Mouse (Mus musculus): ENCODE data around the gene Mybbp1a. TPM values are rescaled to one million over a fixed set of nuclear protein-coding genes. Genes with fewer than 3 reads are reported as not detected.

The Mybbp1a gene
- 69.6 and 80.7 TPM in 2 replicates for polyA plus RNA-seq (2015; fragmentation: Nextera tagmentation; extraction: Ambion mirVana)

GRCm38 (mm10) chr11:72440965-72441664, at the start of gene Mybbp1a:
Gene Mybbp1a (plus strand): TSS chr11:72441355.
- Histone ChIP-seq H3K27ac (replicated peaks) (peak within 1 kb of the TSS; percentile 95), H3K4me3 (peak within 1 kb of the TSS; percentile 83), H3K36me3 (peaks cover 38% of the 10 kb centered on the region), H3K4me1 (replicated peaks) (peaks cover 15% of the 10 kb centered on the region), H3K4me2 (peak within 1 kb of the TSS; percentile 93), H3K9me3 (no peaks in the 10 kb centered on the region), H3K9ac (peak within 1 kb of the TSS; percentile 89), H3K27me3 (no peaks in the 10 kb centered on the region)
- ATAC-seq (ENCODE audit: low read depth): peak; percentile 94
- under 1% methylated on average over 46 of the region's 46 CpGs for WGBS

- H3K4me2 ChIP-seq: no peak overlapping the region
- no peaks in the 10 kb centered on the region for H3K9me3 ChIP-seq
- ATAC-seq (ENCODE audit: low read depth): no peak
- H3K9ac ChIP-seq: no peak overlapping the region
- WGBS: 91% methylated on average over 3 of the region's 3 CpGs
- H3K4me3 ChIP-seq: no peak overlapping the region
- no peaks in the 10 kb centered on the region for H3K36me3 ChIP-seq
- H3K4me1 ChIP-seq (replicated peaks): peaks cover 7% of the 10 kb centered on the region; the same call in 1 of the 2 replicates
- 0 out of 2 replicates have a peak overlapping the region, but pooled peaks have one; percentile 13 for H3K27ac ChIP-seq (replicated peaks)
- no peaks in the 10 kb centered on the region for H3K27me3 ChIP-seq
Observed at GRCm38 (mm10) chr11:72393243-72393642, 47.9 kb upstream of the Mybbp1a start.

GRCm38 (mm10) chr11:72393669-72394068, 47.5 kb upstream of the Mybbp1a start:
- Histone ChIP-seq H3K4me3 (no peak overlapping the region), H3K27ac (replicated peaks) (0 out of 2 replicates have a peak overlapping the region, but pooled peaks have one; percentile 13), H3K36me3 (no peaks in the 10 kb centered on the region), H3K9me3 (no peaks in the 10 kb centered on the region), H3K27me3 (no peaks in the 10 kb centered on the region), H3K4me2 (no peak overlapping the region), H3K4me1 (replicated peaks) (peaks cover 7% of the 10 kb centered on the region; the same call in 1 of the 2 replicates), H3K9ac (no peak overlapping the region)
- peak; percentile 47; the same call in 1 of the 2 replicates for ATAC-seq (ENCODE audit: low read depth)
- WGBS: 39% methylated on average over 5 of the region's 5 CpGs

GRCm38 (mm10) chr11:72394694-72395093, 46.5 kb upstream of the Mybbp1a start:
- 88% methylated on average over 2 of the region's 2 CpGs for WGBS

GRCm38 (mm10) chr11:72395652-72396051, 45.5 kb upstream of the Mybbp1a start:
- WGBS: 86% methylated on average over 6 of the region's 6 CpGs
- no peak overlapping the region for H3K4me2 ChIP-seq
- peaks cover 7% of the 10 kb centered on the region; the same call in 1 of the 2 replicates for H3K4me1 ChIP-seq (replicated peaks)
- no peaks in the 10 kb centered on the region for H3K36me3 ChIP-seq
- H3K27me3 ChIP-seq: no peaks in the 10 kb centered on the region
- no peak overlapping the region for H3K4me3 ChIP-seq
- no peak for ATAC-seq (ENCODE audit: low read depth)
- no peaks in the 10 kb centered on the region for H3K9me3 ChIP-seq
- H3K27ac ChIP-seq (replicated peaks): no peak overlapping the region
- H3K9ac ChIP-seq: no peak overlapping the region

More at GRCm38 (mm10) chr11:72394694-72395093, 46.5 kb upstream of the Mybbp1a start:
- Histone ChIP-seq H3K9me3 (no peaks in the 10 kb centered on the region), H3K4me3 (no peak overlapping the region), H3K27me3 (no peaks in the 10 kb centered on the region), H3K4me2 (no peak overlapping the region), H3K27ac (replicated peaks) (no peak overlapping the region), H3K36me3 (no peaks in the 10 kb centered on the region), H3K9ac (no peak overlapping the region), H3K4me1 (replicated peaks) (peaks cover 7% of the 10 kb centered on the region; the same call in 1 of the 2 replicates)
- ATAC-seq (ENCODE audit: low read depth): no peak

GRCm38 (mm10) chr11:72396621-72397020, 44.5 kb upstream of the Mybbp1a start:
- WGBS: 83% methylated on average over 7 of the region's 7 CpGs
- H3K36me3 ChIP-seq: no peaks in the 10 kb centered on the region
- no peak overlapping the region for H3K27ac ChIP-seq (replicated peaks)
- H3K9ac ChIP-seq: no peak overlapping the region
- no peak overlapping the region for H3K4me3 ChIP-seq
- H3K4me1 ChIP-seq (replicated peaks): peaks cover 7% of the 10 kb centered on the region; the same call in 1 of the 2 replicates
- no peaks in the 10 kb centered on the region for H3K9me3 ChIP-seq
- no peak overlapping the region for H3K4me2 ChIP-seq
- no peaks in the 10 kb centered on the region for H3K27me3 ChIP-seq
- ATAC-seq (ENCODE audit: low read depth): no peak

GRCm38 (mm10) chr11:72397072-72397471, 44.1 kb upstream of the Mybbp1a start:
- H3K27me3 ChIP-seq: no peaks in the 10 kb centered on the region
- no peak overlapping the region for H3K27ac ChIP-seq (replicated peaks)
- no peak overlapping the region for H3K4me3 ChIP-seq
- H3K4me1 ChIP-seq (replicated peaks): peaks cover 7% of the 10 kb centered on the region; the same call in 1 of the 2 replicates
- no peaks in the 10 kb centered on the region for H3K36me3 ChIP-seq
- 81% methylated on average over 10 of the region's 10 CpGs for WGBS
- ATAC-seq (ENCODE audit: low read depth): no peak
- no peak overlapping the region for H3K4me2 ChIP-seq
- H3K9ac ChIP-seq: no peak overlapping the region
- H3K9me3 ChIP-seq: no peaks in the 10 kb centered on the region

- Histone ChIP-seq H3K4me1 (replicated peaks) (peaks cover 7% of the 10 kb centered on the region; the same call in 1 of the 2 replicates), H3K9me3 (no peaks in the 10 kb centered on the region), H3K36me3 (no peaks in the 10 kb centered on the region), H3K4me2 (no peak overlapping the region), H3K9ac (no peak overlapping the region), H3K27ac (replicated peaks) (no peak overlapping the region), H3K27me3 (no peaks in the 10 kb centered on the region), H3K4me3 (no peak overlapping the region)
- ATAC-seq (ENCODE audit: low read depth): no peak
- 92% methylated on average over 8 of the region's 8 CpGs for WGBS
Observed at GRCm38 (mm10) chr11:72397811-72398525, 43.2 kb upstream of the Mybbp1a start.

- Histone ChIP-seq H3K36me3 (no peaks in the 10 kb centered on the region), H3K27ac (replicated peaks) (no peak overlapping the region), H3K4me3 (no peak overlapping the region), H3K9ac (no peak overlapping the region), H3K4me2 (no peak overlapping the region), H3K4me1 (replicated peaks) (no peaks in the 10 kb centered on the region), H3K27me3 (no peaks in the 10 kb centered on the region), H3K9me3 (no peaks in the 10 kb centered on the region)
- no peak for ATAC-seq (ENCODE audit: low read depth)
- 85% methylated on average over 12 of the region's 12 CpGs for WGBS
Observed at GRCm38 (mm10) chr11:72401068-72401467, 40.1 kb upstream of the Mybbp1a start.

- 70% methylated on average over 5 of the region's 5 CpGs for WGBS
- no peaks in the 10 kb centered on the region for H3K36me3 ChIP-seq
- H3K4me2 ChIP-seq: no peak overlapping the region
- no peak overlapping the region for H3K9ac ChIP-seq
- peaks cover 5% of the 10 kb centered on the region for H3K4me1 ChIP-seq (replicated peaks)
- no peak overlapping the region for H3K27ac ChIP-seq (replicated peaks)
- ATAC-seq (ENCODE audit: low read depth): no peak
- H3K4me3 ChIP-seq: no peak overlapping the region
- H3K27me3 ChIP-seq: 0 out of 2 replicates have a peak, but pooled peaks cover 5% of the 10 kb centered on the region
- no peaks in the 10 kb centered on the region for H3K9me3 ChIP-seq
Observed at GRCm38 (mm10) chr11:72402017-72402416, 39.1 kb upstream of the Mybbp1a start.

GRCm38 (mm10) chr11:72402969-72403368, 38.2 kb upstream of the Mybbp1a start:
- no peak overlapping the region for H3K4me3 ChIP-seq
- H3K9me3 ChIP-seq: no peaks in the 10 kb centered on the region
- WGBS: 84% methylated on average over 12 of the region's 12 CpGs
- no peak overlapping the region for H3K4me2 ChIP-seq
- H3K27me3 ChIP-seq: 0 out of 2 replicates have a peak, but pooled peaks cover 8% of the 10 kb centered on the region
- H3K4me1 ChIP-seq (replicated peaks): peaks cover 13% of the 10 kb centered on the region
- ATAC-seq (ENCODE audit: low read depth): no peak
- H3K27ac ChIP-seq (replicated peaks): no peak overlapping the region
- H3K36me3 ChIP-seq: no peaks in the 10 kb centered on the region
- H3K9ac ChIP-seq: no peak overlapping the region

GRCm38 (mm10) chr11:72405532-72405931, 35.6 kb upstream of the Mybbp1a start:
- WGBS: 70% methylated on average over 4 of the region's 4 CpGs
- Histone ChIP-seq H3K4me3 (no peak overlapping the region), H3K27me3 (peaks cover 30% of the 10 kb centered on the region), H3K36me3 (no peaks in the 10 kb centered on the region), H3K4me1 (replicated peaks) (peaks cover 16% of the 10 kb centered on the region), H3K9ac (no peak overlapping the region), H3K4me2 (no peak overlapping the region), H3K27ac (replicated peaks) (no peak overlapping the region), H3K9me3 (no peaks in the 10 kb centered on the region)
- ATAC-seq (ENCODE audit: low read depth): no peak

All from neural tube, embryonic 13.5 days (tissue).